Mouse (Mus musculus) hindbrain, embryonic 12.5 days (tissue): ENCODE data around the gene Lect2. TPM values are rescaled to one million over a fixed set of nuclear protein-coding genes. Genes with fewer than 3 reads are reported as not detected.

Experiments used
- ATAC-seq: fragments of 200-750 bp; cut with Nextera tagmentation; 2 replicates; pipeline ENCODE4 v1.8.0; 2017; ENCODE audit warnings: moderate TSS enrichment; ENCODE audit not compliant: low FRiP score
- H3K27ac ChIP-seq: fragments of 300-500 bp; sonication (generic); 2 replicates; pipeline ENCODE4 v1.5.1; 2016; ENCODE audit warnings: mild to moderate bottlenecking
- H3K27me3 ChIP-seq: fragments of 300-500 bp; sonication (generic); 2 replicates; pipeline ENCODE4 v1.6.1; 2016; ENCODE audit warnings: mild to moderate bottlenecking
- H3K36me3 ChIP-seq: fragments of 300-500 bp; sonication (generic); 2 replicates; pipeline ENCODE4 v1.6.1; 2016; ENCODE audit warnings: mild to moderate bottlenecking
- H3K4me1 ChIP-seq: fragments of 300-500 bp; sonication (generic); 2 replicates; pipeline ENCODE4 v1.6.1; 2016
- H3K4me2 ChIP-seq: fragments of 300-500 bp; sonication (generic); replicated peaks from 2 replicates; pipeline ENCODE4 v1.6.1; 2016; ENCODE audit warnings: mild to moderate bottlenecking
- H3K4me3 ChIP-seq: fragments of 300-500 bp; sonication (generic); 2 replicates; pipeline ENCODE4 v1.5.1; 2016; ENCODE audit warnings: mild to moderate bottlenecking
- H3K9ac ChIP-seq: fragments of 300-500 bp; sonication (generic); 2 replicates; pipeline ENCODE4 v1.6.1; 2016; ENCODE audit warnings: mild to moderate bottlenecking, moderate library complexity
- H3K9me3 ChIP-seq: fragments of 300-500 bp; sonication (generic); replicated peaks from 2 replicates; pipeline ENCODE4 v1.6.1; 2016; ENCODE audit warnings: mild to moderate bottlenecking
- WGBS: fragments of 180-500 bp; shearing (Covaris S2); methylation state at CpG from one replicate; pipeline ENCODE4 v1.1.7; 2016; 5-methylcytosine and 5-hydroxymethylcytosine counted together
- polyA plus RNA-seq: library from polyadenylated mRNA; unstranded; fragments of >200 nt; fragmentation: Nextera tagmentation; extraction: Ambion mirVana; gene quantifications from 2 replicates; pipeline ENCODE4 v1.2.1, GENCODE M21; 2016

Gene Lect2
- not detected in 2 replicates for polyA plus RNA-seq

GRCm38 (mm10) chr13:56548401-56548800, at the start of gene Lect2:
Gene Lect2 (minus strand): TSS chr13:56548502.
- Histone ChIP-seq H3K36me3 (no peaks in the 10 kb centered on the region), H3K9ac (no peak within 1 kb of the TSS), H3K27me3 (no peaks in the 10 kb centered on the region), H3K9me3 (no peaks in the 10 kb centered on the region), H3K4me2 (no peak within 1 kb of the TSS), H3K27ac (no peak within 1 kb of the TSS), H3K4me3 (no peak within 1 kb of the TSS), H3K4me1 (peaks cover 9% of the 10 kb centered on the region)
- 61% methylated on average over 9 of the region's 9 CpGs for WGBS
- ATAC-seq = no peak

- H3K9me3 ChIP-seq = no peaks in the 10 kb centered on the region
- whole genome bisulfite sequencing = 65% methylated on average over 4 of the region's 4 CpGs
- no peak for ATAC-seq
- H3K4me1 ChIP-seq = peaks cover 25% of the 10 kb centered on the region
- H3K27ac ChIP-seq = no peak overlapping the region
- H3K36me3 ChIP-seq = no peaks in the 10 kb centered on the region
- no peak overlapping the region for H3K4me2 ChIP-seq
- H3K4me3 ChIP-seq = no peak overlapping the region
- H3K27me3 ChIP-seq = no peaks in the 10 kb centered on the region
- H3K9ac ChIP-seq = no peak overlapping the region
Observed at GRCm38 (mm10) chr13:56597296-56597695, 49.0 kb upstream of the Lect2 start.

GRCm38 (mm10) chr13:56595246-56595645, 46.9 kb upstream of the Lect2 start:
- 65% methylated on average over 8 of the region's 8 CpGs for WGBS
- H3K4me1 ChIP-seq = peaks cover 11% of the 10 kb centered on the region
- no peaks in the 10 kb centered on the region for H3K27me3 ChIP-seq
- no peak overlapping the region for H3K9ac ChIP-seq
- H3K4me3 ChIP-seq = no peak overlapping the region
- H3K36me3 ChIP-seq = no peaks in the 10 kb centered on the region
- H3K9me3 ChIP-seq = no peaks in the 10 kb centered on the region
- no peak for ATAC-seq
- no peak overlapping the region for H3K4me2 ChIP-seq
- H3K27ac ChIP-seq = no peak overlapping the region

GRCm38 (mm10) chr13:56593961-56594391, 45.7 kb upstream of the Lect2 start:
- Histone ChIP-seq H3K27me3 (no peaks in the 10 kb centered on the region), H3K36me3 (no peaks in the 10 kb centered on the region), H3K27ac (no peak overlapping the region), H3K9ac (no peak overlapping the region), H3K4me1 (peaks cover 8% of the 10 kb centered on the region; the same call in 1 of the 2 replicates), H3K4me3 (no peak overlapping the region), H3K9me3 (no peaks in the 10 kb centered on the region), H3K4me2 (no peak overlapping the region)
- ATAC-seq = no peak
- WGBS = 75% methylated on average over 7 of the region's 7 CpGs

GRCm38 (mm10) chr13:56593196-56593595, 44.9 kb upstream of the Lect2 start:
- WGBS = 88% methylated on average over 5 of the region's 5 CpGs
- H3K9ac ChIP-seq = no peak overlapping the region
- H3K4me3 ChIP-seq = no peak overlapping the region
- H3K27me3 ChIP-seq = no peaks in the 10 kb centered on the region
- H3K9me3 ChIP-seq = no peaks in the 10 kb centered on the region
- peaks cover 8% of the 10 kb centered on the region; the same call in 1 of the 2 replicates for H3K4me1 ChIP-seq
- ATAC-seq = no peak
- no peak overlapping the region for H3K27ac ChIP-seq
- H3K4me2 ChIP-seq = no peak overlapping the region
- no peaks in the 10 kb centered on the region for H3K36me3 ChIP-seq

- ATAC-seq = no peak
- H3K36me3 ChIP-seq = no peaks in the 10 kb centered on the region
- H3K9me3 ChIP-seq = no peaks in the 10 kb centered on the region
- no peak overlapping the region for H3K27ac ChIP-seq
- H3K4me2 ChIP-seq = no peak overlapping the region
- no peaks in the 10 kb centered on the region for H3K27me3 ChIP-seq
- no peak overlapping the region for H3K9ac ChIP-seq
- no peak overlapping the region for H3K4me3 ChIP-seq
- WGBS = 86% methylated on average over 2 of the region's 2 CpGs
- H3K4me1 ChIP-seq = peaks cover 5% of the 10 kb centered on the region; the same call in 1 of the 2 replicates
Observed at GRCm38 (mm10) chr13:56591939-56592338, 43.6 kb upstream of the Lect2 start.

- 89% methylated on average over 8 of the region's 8 CpGs for WGBS
- Histone ChIP-seq H3K27ac (no peak overlapping the region), H3K4me3 (no peak overlapping the region), H3K27me3 (no peaks in the 10 kb centered on the region), H3K9me3 (no peaks in the 10 kb centered on the region), H3K36me3 (no peaks in the 10 kb centered on the region), H3K4me2 (no peak overlapping the region), H3K9ac (no peak overlapping the region), H3K4me1 (peaks cover 5% of the 10 kb centered on the region; the same call in 1 of the 2 replicates)
- no peak for ATAC-seq
Observed at GRCm38 (mm10) chr13:56591191-56591590, 42.9 kb upstream of the Lect2 start.

GRCm38 (mm10) chr13:56590202-56590601, 41.9 kb upstream of the Lect2 start:
- no peaks in the 10 kb centered on the region for H3K9me3 ChIP-seq
- H3K4me3 ChIP-seq = no peak overlapping the region
- H3K4me1 ChIP-seq = peaks cover 5% of the 10 kb centered on the region; the same call in 1 of the 2 replicates
- H3K27me3 ChIP-seq = no peaks in the 10 kb centered on the region
- no peak overlapping the region for H3K9ac ChIP-seq
- H3K27ac ChIP-seq = no peak overlapping the region
- H3K4me2 ChIP-seq = no peak overlapping the region
- no peak for ATAC-seq
- 83% methylated on average over 5 of the region's 5 CpGs for WGBS
- H3K36me3 ChIP-seq = no peaks in the 10 kb centered on the region

- H3K36me3 ChIP-seq = no peaks in the 10 kb centered on the region
- no peak overlapping the region for H3K9ac ChIP-seq
- no peaks in the 10 kb centered on the region for H3K27me3 ChIP-seq
- no peaks in the 10 kb centered on the region for H3K4me1 ChIP-seq
- H3K9me3 ChIP-seq = no peaks in the 10 kb centered on the region
- no peak overlapping the region for H3K4me2 ChIP-seq
- no peak overlapping the region for H3K4me3 ChIP-seq
- H3K27ac ChIP-seq = no peak overlapping the region
- no peak for ATAC-seq
- 90% methylated on average over 14 of the region's 14 CpGs for WGBS
Observed at GRCm38 (mm10) chr13:56588454-56589117, 40.3 kb upstream of the Lect2 start.

GRCm38 (mm10) chr13:56586046-56586445, 37.7 kb upstream of the Lect2 start:
- H3K9ac ChIP-seq = no peak overlapping the region
- H3K36me3 ChIP-seq = no peaks in the 10 kb centered on the region
- no peak overlapping the region for H3K4me2 ChIP-seq
- peaks cover 23% of the 10 kb centered on the region for H3K4me1 ChIP-seq
- ATAC-seq = no peak
- no peaks in the 10 kb centered on the region for H3K27me3 ChIP-seq
- H3K4me3 ChIP-seq = no peak overlapping the region
- no peak overlapping the region for H3K27ac ChIP-seq
- H3K9me3 ChIP-seq = no peaks in the 10 kb centered on the region
- WGBS = 75% methylated on average over 3 of the region's 3 CpGs

GRCm38 (mm10) chr13:56582720-56583119, 34.4 kb upstream of the Lect2 start:
- 9% methylated on average over 3 of the region's 3 CpGs for WGBS

GRCm38 (mm10) chr13:56581961-56582434, 33.7 kb upstream of the Lect2 start:
- H3K27me3 ChIP-seq = no peaks in the 10 kb centered on the region
- 0% methylated on average over 6 of the region's 6 CpGs for WGBS
- peak; percentile 96 for ATAC-seq
- H3K27ac ChIP-seq = peak overlapping the region; percentile 94
- H3K4me1 ChIP-seq = peaks cover 27% of the 10 kb centered on the region
- H3K9ac ChIP-seq = peak overlapping the region; percentile 38
- H3K9me3 ChIP-seq = no peaks in the 10 kb centered on the region
- H3K36me3 ChIP-seq = no peaks in the 10 kb centered on the region
- H3K4me3 ChIP-seq = no peak overlapping the region
- peak overlapping the region; percentile 41 for H3K4me2 ChIP-seq

More at GRCm38 (mm10) chr13:56582720-56583119, 34.4 kb upstream of the Lect2 start:
- H3K27me3 ChIP-seq = no peaks in the 10 kb centered on the region
- no peak overlapping the region; the same call in 1 of the 2 replicates for H3K4me2 ChIP-seq
- H3K36me3 ChIP-seq = no peaks in the 10 kb centered on the region
- H3K4me1 ChIP-seq = peaks cover 27% of the 10 kb centered on the region
- no peak; the same call in 1 of the 2 replicates for ATAC-seq
- H3K4me3 ChIP-seq = no peak overlapping the region
- H3K9ac ChIP-seq = no peak overlapping the region
- peak overlapping the region; percentile 94 for H3K27ac ChIP-seq
- H3K9me3 ChIP-seq = no peaks in the 10 kb centered on the region

GRCm38 (mm10) chr13:56581512-56581911, 33.2 kb upstream of the Lect2 start:
- H3K36me3 ChIP-seq = no peaks in the 10 kb centered on the region
- H3K4me3 ChIP-seq = no peak overlapping the region
- peak overlapping the region; percentile 41 for H3K4me2 ChIP-seq
- peaks cover 27% of the 10 kb centered on the region for H3K4me1 ChIP-seq
- H3K9ac ChIP-seq = peak overlapping the region; percentile 38
- no peaks in the 10 kb centered on the region for H3K27me3 ChIP-seq
- no peaks in the 10 kb centered on the region for H3K9me3 ChIP-seq
- H3K27ac ChIP-seq = peak overlapping the region; percentile 94
- 0% methylated on average over 3 of the region's 3 CpGs for WGBS
- ATAC-seq = peak; percentile 52
